In the genomic region with DNA sequence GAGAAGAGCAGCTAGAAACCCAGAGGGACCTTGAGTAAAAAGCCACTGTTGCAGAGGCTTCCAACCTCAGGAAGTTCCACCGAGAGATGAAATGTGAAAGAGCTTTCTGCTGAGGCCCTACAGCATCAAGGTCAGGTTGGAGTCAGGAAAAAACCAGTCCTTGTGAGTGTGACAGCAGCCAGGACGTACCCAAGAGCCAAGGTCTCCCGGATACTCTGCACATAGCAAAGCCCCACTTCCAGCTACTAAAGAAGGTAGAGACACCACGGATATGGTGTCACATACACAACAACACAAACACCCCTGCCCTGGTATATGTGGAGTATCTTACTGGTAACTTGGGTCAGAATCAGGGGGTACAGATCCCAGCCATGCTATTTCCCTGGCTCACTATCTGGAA, we compare ENCODE assay signal across 24 mouse cellular contexts. TPM values are rescaled to one million over a fixed set of nuclear protein-coding genes. Genes with fewer than 3 reads are reported as not detected.
"Had no signal": no experiment of that assay in that cellular context is flagged by ENCODE, and none has a peak within 500 bp of the region (broad histone marks: within the 10 kb centered on the region; RNA-seq: fewer than 3 reads in every experiment).

No protein-coding gene starts in this region.

- ATAC-seq: lung, postnatal 0 days; midbrain, embryonic 13.5 days; midbrain, embryonic 15.5 days had no signal

- DNase-seq: lung, adult 2 months; lung, postnatal 14 days; lung, postnatal 36 days; right cerebral cortex, postnatal 14 days; thymus, adult 2 months; thymus, postnatal 25 days; thymus, postnatal 4 days had no signal

RNA-seq across cellular contexts. Expression of a gene that starts 12.1 kb away (rescaled TPM):
- total RNA-seq: megakaryocyte progenitor cell, adult 5-6 weeks; midbrain, postnatal 0 days; monocyte, adult 5-6 weeks; neutrophil, adult 5-6 weeks had no signal
- polyA plus RNA-seq: lung, adult 2 months; lung, embryonic 15.5 days; lung, postnatal 0 days; macrophage; midbrain, embryonic 11.5 days; midbrain, embryonic 13.5 days; midbrain, embryonic 15.5 days; midbrain, postnatal 0 days; neural tube, embryonic 12.5 days; neural tube, embryonic 14.5 days; spleen, adult 2 months; stomach, embryonic 15.5 days; stomach, postnatal 0 days; testis, adult 2 months; urinary bladder, adult 2 months had no signal

RNA-seq across cellular contexts. Expression of a gene that starts 24.0 kb away (rescaled TPM):
- total RNA-seq: megakaryocyte progenitor cell, adult 5-6 weeks; midbrain, postnatal 0 days; monocyte, adult 5-6 weeks; neutrophil, adult 5-6 weeks had no signal
- polyA plus RNA-seq: lung, adult 2 months; lung, embryonic 15.5 days; lung, postnatal 0 days; macrophage; midbrain, embryonic 11.5 days; midbrain, embryonic 13.5 days; midbrain, embryonic 15.5 days; midbrain, postnatal 0 days; neural tube, embryonic 12.5 days; neural tube, embryonic 14.5 days; stomach, embryonic 15.5 days; stomach, postnatal 0 days; testis, adult 2 months; urinary bladder, adult 2 months had no signal

RNA-seq across cellular contexts. Expression of a gene that starts 37.5 kb away (rescaled TPM):
- total RNA-seq: monocyte, adult 5-6 weeks; neutrophil, adult 5-6 weeks had no signal
